Mouse (Mus musculus) liver, embryonic 14.5 days (tissue): ENCODE measurements around the gene Sesn1.

ENCODE experiments used
- CTCF ChIP-seq: IDR thresholded peaks from 2 replicates; pipeline ENCODE4 v1.5.1; 2016; ENCODE audit warnings: antibody characterized with exemption, low read depth, control low read depth
- EP300 ChIP-seq: IDR thresholded peaks from 2 replicates; pipeline ENCODE4 v1.6.1; 2016; ENCODE audit warnings: antibody characterized with exemption, low read depth

DNA sequence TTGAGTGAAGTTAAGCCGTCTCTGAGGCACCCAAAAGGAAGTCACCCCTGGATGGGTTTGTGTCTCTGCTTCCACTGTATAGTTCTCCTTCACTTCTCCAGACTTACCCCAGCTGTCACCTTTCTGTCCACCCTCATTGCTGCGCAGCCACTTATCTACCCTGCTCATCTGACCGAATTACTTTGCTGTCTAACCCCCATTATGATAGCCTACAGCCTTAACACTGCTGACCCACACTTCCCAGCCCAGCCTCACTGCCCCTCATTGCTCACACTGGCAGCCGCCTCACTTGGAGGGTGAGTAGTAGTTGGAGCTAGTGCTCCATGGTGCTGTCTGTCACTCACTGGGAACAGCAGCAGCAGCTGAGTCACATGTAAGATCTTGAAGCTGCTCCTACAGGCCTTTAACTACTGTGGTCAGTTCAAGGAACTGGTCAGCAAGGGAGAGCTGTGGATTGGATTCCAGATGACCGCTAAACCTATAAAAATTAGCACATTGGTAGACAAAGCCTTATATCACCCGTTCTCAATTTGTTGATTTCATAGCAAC lies 4.6 kb downstream of the Sesn1 start:
- no peak for TF ChIP-seq EP300
- no peak for TF ChIP-seq CTCF
